Mouse (Mus musculus) midbrain, embryonic 11.5 days (tissue): ENCODE measurements around the gene Prune1. TPM values are rescaled to one million over a fixed set of nuclear protein-coding genes. Genes with fewer than 3 reads are reported as not detected.

Experiments used
- ATAC-seq: fragments of 200-750 bp; cut with Nextera tagmentation; 2 replicates; pipeline ENCODE4 v1.8.0; 2017; ENCODE audit warnings: moderate TSS enrichment, moderate library complexity; ENCODE audit not compliant: low FRiP score
- DNase-seq: peaks from one replicate; pipeline ENCODE4 v3.0.0; 2015; ENCODE audit warnings: low spot score; ENCODE audit errors: missing footprints
- H3K27ac ChIP-seq: fragments of 300-500 bp; sonication (generic); 2 replicates; pipeline ENCODE4 v1.5.1; 2014; ENCODE audit warnings: low read depth, low read length
- H3K27me3 ChIP-seq: fragments of 300-500 bp; sonication (generic); 2 replicates; pipeline ENCODE4 v1.6.1; 2014; ENCODE audit warnings: mild to moderate bottlenecking, low read length, moderate library complexity, mixed read lengths; ENCODE audit not compliant: control insufficient read depth, insufficient read depth
- H3K36me3 ChIP-seq: fragments of 300-500 bp; sonication (generic); 2 replicates; pipeline ENCODE4 v1.6.1; 2014; ENCODE audit warnings: mild to moderate bottlenecking, low read length, moderate library complexity, mixed read lengths; ENCODE audit not compliant: control insufficient read depth, insufficient read depth
- H3K4me1 ChIP-seq: fragments of 300-500 bp; sonication (generic); 2 replicates; pipeline ENCODE4 v1.6.1; 2014; ENCODE audit warnings: low read length; ENCODE audit not compliant: control insufficient read depth, insufficient read depth
- H3K4me2 ChIP-seq: fragments of 300-500 bp; sonication (generic); 2 replicates; pipeline ENCODE4 v1.6.1; 2014; ENCODE audit warnings: mild to moderate bottlenecking, moderate library complexity
- H3K4me3 ChIP-seq: fragments of 300-500 bp; sonication (generic); 2 replicates; pipeline ENCODE4 v1.5.1; 2014; ENCODE audit warnings: low read depth, low read length
- H3K9ac ChIP-seq: fragments of 300-500 bp; sonication (generic); 2 replicates; pipeline ENCODE4 v1.6.1; 2014; ENCODE audit warnings: low read length
- H3K9me3 ChIP-seq: fragments of 300-500 bp; sonication (generic); 2 replicates; pipeline ENCODE4 v1.6.1; 2016; ENCODE audit warnings: low read length; ENCODE audit not compliant: control insufficient read depth
- WGBS: fragments of 180-500 bp; shearing (Covaris S2); extraction: QIAGEN DNeasy Blood & Tissue Kit; methylation state at CpG from one replicate; pipeline ENCODE4 v1.1.7; 2014; 5-methylcytosine and 5-hydroxymethylcytosine counted together
- polyA plus RNA-seq: library from polyadenylated mRNA; unstranded; fragments of >200 nt; fragmentation: Nextera tagmentation; extraction: Ambion mirVana; gene quantifications from 2 replicates; pipeline ENCODE4 v1.2.1, GENCODE M21; 2014

The Prune1 gene
- polyA plus RNA-seq, 1 experiment from 2014 or later: 29.7 TPM

- H3K4me2 ChIP-seq: no peak overlapping the region
- H3K4me3 ChIP-seq: no peak overlapping the region
- H3K9ac ChIP-seq: no peak overlapping the region
- H3K4me1 ChIP-seq: no peaks in the 10 kb centered on the region
- H3K36me3 ChIP-seq: no peaks in the 10 kb centered on the region
- H3K27ac ChIP-seq: no peak overlapping the region
- no peak for DNase-seq
- no peak for ATAC-seq
- no peaks in the 10 kb centered on the region for H3K27me3 ChIP-seq
- 72% methylated on average over 3 of the region's 3 CpGs for WGBS
- H3K9me3 ChIP-seq: no peaks in the 10 kb centered on the region
Measured at GRCm38 (mm10) chr3:95310496-95310895, 28.6 kb upstream of the Prune1 start.

DNA sequence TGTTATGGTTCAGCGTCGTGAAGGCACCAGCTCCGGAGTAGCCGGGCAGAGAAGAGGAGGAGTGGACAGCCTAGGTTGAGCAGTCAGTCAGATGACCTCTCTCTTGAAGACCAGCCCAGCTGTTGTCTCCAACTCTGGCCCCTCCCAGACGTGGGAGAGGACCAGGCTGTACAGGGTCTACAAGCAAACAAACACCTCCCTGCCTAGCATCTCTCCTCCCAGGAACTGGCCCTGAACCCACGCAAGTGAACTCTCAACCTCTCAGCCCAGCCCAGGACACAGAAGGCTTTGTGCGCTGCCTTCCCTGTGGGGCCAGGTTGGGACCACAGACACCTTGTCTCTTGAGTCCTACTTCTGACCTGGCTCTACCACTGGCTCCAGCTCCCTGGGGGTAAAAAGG is 25.2 kb upstream of the Prune1 start, which contains the start of gene Anxa9:
Gene Anxa9, minus strand, starts transcription at position 77 of the 400 bp plus-strand sequence.
- Histone ChIP-seq H3K27ac (no peak within 1 kb of the TSS), H3K4me3 (no peak within 1 kb of the TSS), H3K4me1 (no peaks in the 10 kb centered on the region), H3K36me3 (no peaks in the 10 kb centered on the region), H3K9ac (no peak within 1 kb of the TSS), H3K27me3 (no peaks in the 10 kb centered on the region), H3K4me2 (no peak within 1 kb of the TSS), H3K9me3 (no peaks in the 10 kb centered on the region)
- ATAC-seq: no peak
- WGBS: 68% methylated on average over 7 of the region's 7 CpGs
- no peak for DNase-seq

- Histone ChIP-seq H3K9me3 (no peaks in the 10 kb centered on the region), H3K27me3 (no peaks in the 10 kb centered on the region), H3K4me3 (no peak overlapping the region), H3K27ac (no peak overlapping the region), H3K36me3 (no peaks in the 10 kb centered on the region), H3K4me2 (no peak overlapping the region), H3K9ac (no peak overlapping the region), H3K4me1 (no peaks in the 10 kb centered on the region)
- WGBS: 87% methylated on average over 4 of the region's 4 CpGs
- ATAC-seq (no peak), DNase-seq (no peak)
Measured at GRCm38 (mm10) chr3:95306244-95306643, 24.4 kb upstream of the Prune1 start.

GRCm38 (mm10) chr3:95301204-95301796 is 19.4 kb upstream of the Prune1 start:
- no peaks in the 10 kb centered on the region for H3K4me1 ChIP-seq
- no peaks in the 10 kb centered on the region for H3K9me3 ChIP-seq
- no peak overlapping the region for H3K4me2 ChIP-seq
- H3K36me3 ChIP-seq: no peaks in the 10 kb centered on the region
- DNase-seq: no peak
- no peak overlapping the region for H3K4me3 ChIP-seq
- H3K27ac ChIP-seq: no peak overlapping the region
- no peak for ATAC-seq
- H3K9ac ChIP-seq: no peak overlapping the region
- H3K27me3 ChIP-seq: no peaks in the 10 kb centered on the region
- 91% methylated on average over 3 of the region's 3 CpGs for WGBS

- H3K9me3 ChIP-seq: no peaks in the 10 kb centered on the region
- H3K4me1 ChIP-seq: no peaks in the 10 kb centered on the region
- H3K27ac ChIP-seq: no peak overlapping the region
- H3K9ac ChIP-seq: no peak overlapping the region
- WGBS: 94% methylated on average over 7 of the region's 7 CpGs
- ATAC-seq (no peak), DNase-seq (no peak)
- no peak overlapping the region for H3K4me3 ChIP-seq
- H3K27me3 ChIP-seq: no peaks in the 10 kb centered on the region
- peaks cover 5% of the 10 kb centered on the region; the same call in 1 of the 2 replicates for H3K36me3 ChIP-seq
- no peak overlapping the region for H3K4me2 ChIP-seq
Measured at GRCm38 (mm10) chr3:95298018-95298417, 16.1 kb upstream of the Prune1 start.

DNA sequence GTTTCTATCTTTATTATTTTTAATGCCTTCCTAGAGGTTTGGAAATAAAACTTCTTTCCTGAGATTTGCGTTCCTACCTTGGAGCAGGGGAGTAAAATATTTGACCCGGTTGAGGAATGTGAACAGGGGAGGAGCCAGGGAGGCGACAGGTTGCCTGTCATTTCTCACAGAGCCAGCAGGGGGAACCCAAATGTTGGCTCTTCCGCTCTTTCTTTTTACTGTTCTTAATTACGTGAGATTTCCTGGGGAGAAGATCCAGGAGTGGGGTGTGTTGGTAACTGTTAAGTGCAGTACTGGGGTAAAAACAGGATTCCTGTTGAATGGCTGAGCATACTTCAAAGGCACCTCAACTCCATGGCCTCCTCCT is 14.2 kb upstream of the Prune1 start:
- Histone ChIP-seq H3K36me3 (peaks cover 7% of the 10 kb centered on the region; the same call in 1 of the 2 replicates), H3K4me3 (no peak overlapping the region), H3K27ac (no peak overlapping the region), H3K9ac (no peak overlapping the region), H3K4me1 (no peaks in the 10 kb centered on the region), H3K4me2 (no peak overlapping the region), H3K27me3 (no peaks in the 10 kb centered on the region), H3K9me3 (no peaks in the 10 kb centered on the region)
- no peak for ATAC-seq
- WGBS: 20% methylated on average over 5 of the region's 5 CpGs
- DNase-seq: peak; percentile 91

DNA sequence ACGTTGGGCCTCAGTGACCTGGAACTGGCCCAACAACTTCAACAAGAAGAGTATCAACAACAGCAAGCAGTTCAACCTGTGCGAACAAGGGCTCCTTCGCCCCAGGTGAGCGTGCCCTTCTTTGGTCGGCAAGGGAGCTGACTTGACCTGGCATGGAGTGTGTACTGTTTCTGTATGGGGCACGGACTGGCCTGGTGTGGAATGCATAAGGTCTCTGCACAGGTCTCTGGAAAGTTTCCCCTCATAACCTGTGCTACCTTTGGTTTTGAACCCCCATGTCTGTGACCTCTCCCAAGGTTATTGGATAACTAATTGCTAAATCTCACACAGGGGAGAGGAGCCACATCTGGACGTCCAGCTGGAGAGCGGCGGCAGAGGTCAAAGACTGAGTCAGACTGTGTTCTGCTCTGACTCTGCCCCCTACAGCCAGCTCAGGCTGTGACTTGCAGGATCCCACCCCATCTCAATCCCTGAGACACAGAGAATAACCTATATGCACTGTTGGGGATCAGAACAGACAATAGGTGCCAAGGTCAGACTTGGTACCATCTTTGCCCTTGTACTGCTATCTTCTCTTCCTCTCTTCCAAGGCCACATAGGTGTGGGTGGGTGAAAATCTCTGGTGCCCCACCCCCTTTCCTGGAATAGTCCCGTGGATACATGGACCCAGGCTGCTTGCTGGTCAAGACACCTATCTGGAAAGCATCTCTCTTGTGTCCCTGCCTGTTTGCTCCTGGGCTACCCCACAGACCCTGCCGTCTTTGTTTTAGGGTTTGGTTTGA is 13.6 kb upstream of the Prune1 start:
- no peaks in the 10 kb centered on the region for H3K9me3 ChIP-seq
- DNase-seq (no peak), ATAC-seq (no peak)
- no peak overlapping the region for H3K4me2 ChIP-seq
- no peaks in the 10 kb centered on the region for H3K27me3 ChIP-seq
- H3K9ac ChIP-seq: no peak overlapping the region
- H3K4me1 ChIP-seq: no peaks in the 10 kb centered on the region
- H3K4me3 ChIP-seq: no peak overlapping the region
- WGBS: 82% methylated on average over 11 of the region's 11 CpGs
- H3K36me3 ChIP-seq: peaks cover 7% of the 10 kb centered on the region; the same call in 1 of the 2 replicates
- no peak overlapping the region for H3K27ac ChIP-seq

GRCm38 (mm10) chr3:95294718-95295117 is 12.8 kb upstream of the Prune1 start:
- H3K4me3 ChIP-seq: no peak overlapping the region
- H3K9ac ChIP-seq: no peak overlapping the region
- no peak overlapping the region for H3K4me2 ChIP-seq
- H3K9me3 ChIP-seq: no peaks in the 10 kb centered on the region
- H3K4me1 ChIP-seq: no peaks in the 10 kb centered on the region
- H3K27ac ChIP-seq: no peak overlapping the region
- ATAC-seq (no peak), DNase-seq (no peak)
- H3K36me3 ChIP-seq: peaks cover 7% of the 10 kb centered on the region; the same call in 1 of the 2 replicates
- no peaks in the 10 kb centered on the region for H3K27me3 ChIP-seq
- 88% methylated on average over 5 of the region's 5 CpGs for WGBS

DNA sequence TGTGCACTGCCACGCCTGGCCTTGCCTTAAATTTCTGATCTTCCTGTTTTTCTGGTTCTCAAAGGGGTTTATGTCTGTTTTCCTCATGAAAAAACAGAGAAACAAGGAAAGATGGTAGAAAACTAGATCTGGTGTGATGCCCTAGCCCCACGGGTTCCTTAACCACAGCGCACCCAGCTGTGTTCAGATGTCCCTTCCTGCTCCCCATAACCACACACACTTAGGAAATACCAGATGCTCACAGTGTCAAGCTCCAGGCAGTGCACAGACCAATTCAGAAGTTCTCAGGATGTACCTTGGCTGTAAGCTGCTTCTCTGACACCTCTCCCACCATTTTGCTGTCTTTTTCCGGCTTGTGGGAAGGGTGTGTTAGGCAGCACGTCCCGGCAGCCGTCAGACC is 12.4 kb upstream of the Prune1 start:
- no peak overlapping the region for H3K27ac ChIP-seq

More for the DNA sequence above, 12.4 kb upstream of the Prune1 start:
- peaks cover 7% of the 10 kb centered on the region; the same call in 1 of the 2 replicates for H3K36me3 ChIP-seq
- DNase-seq (no peak), ATAC-seq (no peak)
- H3K9ac ChIP-seq: no peak overlapping the region
- no peaks in the 10 kb centered on the region for H3K4me1 ChIP-seq
- WGBS: 91% methylated on average over 7 of the region's 7 CpGs
- no peaks in the 10 kb centered on the region for H3K27me3 ChIP-seq
- no peak overlapping the region for H3K4me3 ChIP-seq
- H3K9me3 ChIP-seq: no peaks in the 10 kb centered on the region
- no peak overlapping the region for H3K4me2 ChIP-seq
